Mouse (Mus musculus) myocyte (in vitro differentiated cells): ENCODE data around the gene Smc5. TPM values are rescaled to one million over a fixed set of nuclear protein-coding genes. Genes with fewer than 3 reads are reported as not detected.

Experiments used
- H3K27me3 ChIP-seq: one replicate; pipeline ENCODE4 v1.6.1; 2011; ENCODE audit not compliant: control insufficient read depth, insufficient read depth, insufficient read length
- H3K36me3 ChIP-seq: one replicate; pipeline ENCODE4 v1.6.1; 2011; ENCODE audit not compliant: control insufficient read depth, insufficient read depth
- H3K4me2 ChIP-seq: one replicate; pipeline ENCODE4 v1.6.1; 2011; ENCODE audit warnings: low read depth, control low read depth
- H3K4me3 ChIP-seq: one replicate; pipeline ENCODE4 v1.5.1; 2011; ENCODE audit warnings: mild to moderate bottlenecking, control low read depth, moderate library complexity
- H3K79me2 ChIP-seq: one replicate; pipeline ENCODE4 v1.6.1; 2011; ENCODE audit not compliant: control insufficient read depth, insufficient read depth
- H3ac ChIP-seq: one replicate; pipeline ENCODE4 v1.6.1; 2011; ENCODE audit not compliant: control insufficient read depth, insufficient read length
- CEBPB ChIP-seq: IDR thresholded peaks from 2 replicates; pipeline ENCODE4 v1.6.1; 2011; ENCODE audit warnings: mild to moderate bottlenecking, moderate library complexity; ENCODE audit not compliant: poor library complexity, insufficient read depth, severe bottlenecking
- E2F4 ChIP-seq: IDR thresholded peaks from one replicate; pipeline ENCODE4 v1.6.1; 2011; ENCODE audit warnings: mild to moderate bottlenecking, control low read depth, moderate library complexity; ENCODE audit not compliant: insufficient read depth
- MAX ChIP-seq: IDR thresholded peaks from one replicate; pipeline ENCODE4 v1.6.1; 2011; ENCODE audit warnings: low read depth, mild to moderate bottlenecking, control low read depth
- MYOD1 ChIP-seq, 3 experiments: IDR thresholded peaks; one replicate each; pipeline ENCODE4 v1.6.1; 2011; ENCODE audit warnings: control low read depth in 2 of 3, low read depth in 2 of 3, mild to moderate bottlenecking in 2 of 3, moderate library complexity in 1 of 3; ENCODE audit not compliant: insufficient read length in 2 of 3, control insufficient read depth in 1 of 3
- MYOG ChIP-seq, 3 experiments: IDR thresholded peaks; one replicate each; pipeline ENCODE4 v1.6.1; 2011; ENCODE audit warnings: control low read depth in 2 of 3, low read depth in 2 of 3, mild to moderate bottlenecking in 2 of 3; ENCODE audit not compliant: insufficient read length in 2 of 3, control insufficient read depth in 1 of 3, insufficient read depth in 1 of 3
- POLR2A ChIP-seq: IDR thresholded peaks from one replicate; pipeline ENCODE4 v1.6.1; 2011; ENCODE audit warnings: low read depth, mild to moderate bottlenecking, control low read depth, moderate library complexity; ENCODE audit not compliant: insufficient read length
- POLR2AphosphoS2 ChIP-seq: IDR thresholded peaks from one replicate; pipeline ENCODE4 v1.6.1; 2011; ENCODE audit warnings: low read depth, control low read depth; ENCODE audit not compliant: insufficient read length
- REST ChIP-seq: IDR thresholded peaks from one replicate; pipeline ENCODE4 v1.6.1; 2011; ENCODE audit warnings: mild to moderate bottlenecking, control low read depth, moderate library complexity; ENCODE audit not compliant: insufficient read depth, insufficient read length
- SRF ChIP-seq: IDR thresholded peaks from one replicate; pipeline ENCODE4 v1.6.1; 2011; ENCODE audit warnings: low read depth; ENCODE audit not compliant: control insufficient read depth, insufficient read length
- TCF12 ChIP-seq: IDR thresholded peaks from one replicate; pipeline ENCODE4 v1.6.1; 2011; ENCODE audit warnings: mild to moderate bottlenecking, control low read depth; ENCODE audit not compliant: poor library complexity, insufficient read depth, severe bottlenecking
- TCF3 ChIP-seq: IDR thresholded peaks from one replicate; pipeline ENCODE4 v1.6.1; 2011; ENCODE audit warnings: low read depth, control low read depth; ENCODE audit not compliant: insufficient read length
- USF1 ChIP-seq: IDR thresholded peaks from one replicate; pipeline ENCODE4 v1.6.1; 2011; ENCODE audit warnings: low read depth, mild to moderate bottlenecking, control low read depth, moderate library complexity
- polyA plus RNA-seq: library from polyadenylated mRNA; unstranded; fragments of >200 nt; fragmentation: generic; extraction: Trizol; gene quantifications from one replicate; pipeline ENCODE4 v1.2.1, GENCODE M21; 2012; ENCODE audit warnings: missing spikeins

Smc5 gene
- polyA plus RNA-seq, 1 experiment: 6.8 TPM

GRCm38 (mm10) chr19:23281911-23282660, 8.4 kb upstream of the Smc5 start:
- H3K36me3 ChIP-seq: no peaks in the 10 kb centered on the region
- H3ac ChIP-seq: no peak overlapping the region
- H3K27me3 ChIP-seq: no peaks in the 10 kb centered on the region
- H3K79me2 ChIP-seq: no peaks in the 10 kb centered on the region
- no peak overlapping the region for H3K4me3 ChIP-seq
- H3K4me2 ChIP-seq: no peak overlapping the region
- TF ChIP-seq MYOD1 (IDR thresholded peaks at IDR 0.05; ENCODE audit: control insufficient read depth in 1 of 3, insufficient read length in 2 of 3, low read depth in 2 of 3) (no peak), REST (no peak), E2F4 (no peak), TCF12 (no peak), POLR2A (no peak), USF1 (no peak), POLR2AphosphoS2 (no peak), TCF3 (no peak), MYOG (IDR thresholded peaks at IDR 0.05; ENCODE audit: control insufficient read depth in 1 of 3, insufficient read depth in 1 of 3, insufficient read length in 2 of 3, low read depth in 2 of 3) (no peak), CEBPB (no peak), SRF (no peak), MAX (no peak)

- Histone ChIP-seq H3ac (peak overlapping the region; percentile 77), H3K27me3 (no peaks in the 10 kb centered on the region), H3K4me3 (peak overlapping the region; percentile 50), H3K36me3 (no peaks in the 10 kb centered on the region), H3K4me2 (peak overlapping the region; percentile 60), H3K79me2 (peaks cover 36% of the 10 kb centered on the region)
- TF ChIP-seq USF1: no peak
- TF ChIP-seq REST: no peak
- no peak for TF ChIP-seq CEBPB
- no peak for TF ChIP-seq POLR2AphosphoS2
- TF ChIP-seq E2F4: no peak
- TF ChIP-seq MYOD1 (IDR thresholded peaks at IDR 0.05; ENCODE audit: control insufficient read depth in 1 of 3, insufficient read length in 2 of 3, low read depth in 2 of 3): no peak
- no peak for TF ChIP-seq TCF12
- TF ChIP-seq POLR2A: no peak
- TF ChIP-seq MYOG (IDR thresholded peaks at IDR 0.05; ENCODE audit: control insufficient read depth in 1 of 3, insufficient read depth in 1 of 3, insufficient read length in 2 of 3, low read depth in 2 of 3): no peak
Observed at GRCm38 (mm10) chr19:23274054-23274724, 492 bp upstream of the Smc5 start.

GRCm38 (mm10) chr19:23256771-23257170, 16.9 kb downstream of the Smc5 start:
- no peak overlapping the region for H3ac ChIP-seq
- no peak overlapping the region for H3K4me3 ChIP-seq
- H3K27me3 ChIP-seq: no peaks in the 10 kb centered on the region
- H3K36me3 ChIP-seq: peaks cover 24% of the 10 kb centered on the region
- H3K79me2 ChIP-seq: peaks cover 8% of the 10 kb centered on the region
- no peak overlapping the region for H3K4me2 ChIP-seq
- no peak for TF ChIP-seq REST
- TF ChIP-seq USF1: no peak
- no peak for TF ChIP-seq MYOG (IDR thresholded peaks at IDR 0.05; ENCODE audit: control insufficient read depth in 1 of 3, insufficient read depth in 1 of 3, insufficient read length in 2 of 3, low read depth in 2 of 3)
- no peak for TF ChIP-seq MAX
- TF ChIP-seq CEBPB: no peak
- TF ChIP-seq E2F4: no peak
- no peak for TF ChIP-seq MYOD1 (IDR thresholded peaks at IDR 0.05; ENCODE audit: control insufficient read depth in 1 of 3, insufficient read length in 2 of 3, low read depth in 2 of 3)
- no peak for TF ChIP-seq TCF3
- no peak for TF ChIP-seq SRF
- TF ChIP-seq POLR2A: no peak
- no peak for TF ChIP-seq TCF12
- no peak for TF ChIP-seq POLR2AphosphoS2

GRCm38 (mm10) chr19:23246473-23246872, 27.2 kb downstream of the Smc5 start:
- peaks cover 21% of the 10 kb centered on the region for H3K36me3 ChIP-seq

More at GRCm38 (mm10) chr19:23246473-23246872, 27.2 kb downstream of the Smc5 start:
- no peak for TF ChIP-seq TCF3
- TF ChIP-seq POLR2A: no peak
- no peak for TF ChIP-seq MAX
- TF ChIP-seq E2F4: no peak
- no peaks in the 10 kb centered on the region for H3K27me3 ChIP-seq
- H3K79me2 ChIP-seq: peaks cover 14% of the 10 kb centered on the region
- H3ac ChIP-seq: no peak overlapping the region
- no peak overlapping the region for H3K4me3 ChIP-seq
- H3K4me2 ChIP-seq: no peak overlapping the region
